Mouse (Mus musculus): ENCODE data around the gene Pcnx4. TPM values are rescaled to one million over a fixed set of nuclear protein-coding genes. Genes with fewer than 3 reads are reported as not detected.

The Pcnx4 gene
- 3.2 and 3.4 TPM in 2 replicates for polyA plus RNA-seq (2012; rRNA removed)

- WGBS = under 1% methylated on average over 45 of the region's 45 CpGs
- H3K4me3 ChIP-seq (ENCODE audit: insufficient read depth, low read depth, low read length) = peak within 1 kb of the TSS; percentile 82
- no peaks in the 10 kb centered on the region for H3K36me3 ChIP-seq (ENCODE audit: control insufficient read depth, insufficient read depth, low read length)
- no peaks in the 10 kb centered on the region for H3K27me3 ChIP-seq (replicated peaks; ENCODE audit: control insufficient read depth, insufficient read depth, low read length)
- peak; percentile 50 for TF ChIP-seq POLR2A (IDR thresholded peaks at IDR 0.05; ENCODE audit: low read depth, low read length)
- TF ChIP-seq CTCF (conservative IDR thresholded peaks at IDR 0.05; ENCODE audit: insufficient read depth, insufficient read length, low read depth, low read length) = no peak
- H3K27ac ChIP-seq (ENCODE audit: insufficient read depth, low read depth, low read length) = no peak within 1 kb of the TSS
- peak; percentile 97 for DNase-seq
- peaks cover 2% of the 10 kb centered on the region; the same call in 1 of the 2 replicates for H3K4me1 ChIP-seq (ENCODE audit: control insufficient read depth, insufficient read depth, low read length)
These were observed at the start of gene Pcnx4 for GRCm38 (mm10) chr12:72536021-72536597. Gene Pcnx4 (plus strand): TSS chr12:72536383.

DNA sequence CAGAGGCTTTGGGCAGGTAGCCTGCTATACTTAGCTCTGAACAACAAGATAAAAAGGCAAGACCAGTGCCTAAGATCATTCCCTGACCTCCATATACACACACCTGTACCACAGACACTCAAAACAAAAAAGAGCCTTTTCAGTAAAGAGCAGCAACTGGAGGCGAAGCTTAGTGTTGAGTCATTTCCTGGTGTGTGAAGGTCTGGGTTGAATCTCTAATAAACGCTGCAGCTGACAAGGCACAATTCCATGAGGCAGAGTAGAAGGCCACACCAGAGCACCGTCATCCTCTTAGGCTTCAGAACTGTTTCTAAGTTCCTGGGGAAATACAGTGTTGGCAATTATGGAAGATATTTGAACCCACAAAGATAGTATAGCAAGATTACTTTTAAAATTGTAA is 48.7 kb upstream of the Pcnx4 start:
- Histone ChIP-seq H3K4me1 (ENCODE audit: control insufficient read depth, insufficient read depth, low read length) (no peaks in the 10 kb centered on the region; the same call in 1 of the 2 replicates), H3K27ac (ENCODE audit: insufficient read depth, low read depth, low read length) (no peak overlapping the region), H3K4me3 (ENCODE audit: insufficient read depth, low read depth, low read length) (no peak overlapping the region), H3K36me3 (ENCODE audit: control insufficient read depth, insufficient read depth, low read length) (no peaks in the 10 kb centered on the region), H3K27me3 (replicated peaks; ENCODE audit: control insufficient read depth, insufficient read depth, low read length) (no peaks in the 10 kb centered on the region)
- 69% methylated on average over 3 of the region's 3 CpGs for WGBS
- TF ChIP-seq POLR2A (IDR thresholded peaks at IDR 0.05; ENCODE audit: low read depth, low read length) (no peak), CTCF (conservative IDR thresholded peaks at IDR 0.05; ENCODE audit: insufficient read depth, insufficient read length, low read depth, low read length) (no peak)
- no peak for DNase-seq

- Histone ChIP-seq H3K4me3 (ENCODE audit: insufficient read depth, low read depth, low read length) (no peak overlapping the region), H3K27me3 (replicated peaks; ENCODE audit: control insufficient read depth, insufficient read depth, low read length) (no peaks in the 10 kb centered on the region), H3K27ac (ENCODE audit: insufficient read depth, low read depth, low read length) (no peak overlapping the region), H3K36me3 (ENCODE audit: control insufficient read depth, insufficient read depth, low read length) (no peaks in the 10 kb centered on the region), H3K4me1 (ENCODE audit: control insufficient read depth, insufficient read depth, low read length) (no peaks in the 10 kb centered on the region; the same call in 1 of the 2 replicates)
- 57% methylated on average over 3 of the region's 3 CpGs for WGBS
- TF ChIP-seq POLR2A (IDR thresholded peaks at IDR 0.05; ENCODE audit: low read depth, low read length) (no peak), CTCF (conservative IDR thresholded peaks at IDR 0.05; ENCODE audit: insufficient read depth, insufficient read length, low read depth, low read length) (no peak)
- DNase-seq = peak; percentile 23
These were observed 46.2 kb upstream of the Pcnx4 start for GRCm38 (mm10) chr12:72489995-72490394.

- Histone ChIP-seq H3K27me3 (replicated peaks; ENCODE audit: control insufficient read depth, insufficient read depth, low read length) (no peaks in the 10 kb centered on the region), H3K27ac (ENCODE audit: insufficient read depth, low read depth, low read length) (no peak overlapping the region), H3K4me3 (ENCODE audit: insufficient read depth, low read depth, low read length) (no peak overlapping the region), H3K36me3 (ENCODE audit: control insufficient read depth, insufficient read depth, low read length) (no peaks in the 10 kb centered on the region), H3K4me1 (ENCODE audit: control insufficient read depth, insufficient read depth, low read length) (no peaks in the 10 kb centered on the region)
- DNase-seq = no peak
- 59% methylated on average over 3 of the region's 3 CpGs for WGBS
- TF ChIP-seq CTCF (conservative IDR thresholded peaks at IDR 0.05; ENCODE audit: insufficient read depth, insufficient read length, low read depth, low read length) = no peak
- no peak for TF ChIP-seq POLR2A (IDR thresholded peaks at IDR 0.05; ENCODE audit: low read depth, low read length)
These were observed 45.0 kb upstream of the Pcnx4 start for GRCm38 (mm10) chr12:72491063-72491719.

- H3K4me1 ChIP-seq (ENCODE audit: control insufficient read depth, insufficient read depth, low read length) = no peaks in the 10 kb centered on the region
- no peak overlapping the region for H3K4me3 ChIP-seq (ENCODE audit: insufficient read depth, low read depth, low read length)
- no peaks in the 10 kb centered on the region for H3K27me3 ChIP-seq (replicated peaks; ENCODE audit: control insufficient read depth, insufficient read depth, low read length)
- DNase-seq = no peak
- H3K36me3 ChIP-seq (ENCODE audit: control insufficient read depth, insufficient read depth, low read length) = no peaks in the 10 kb centered on the region
- 68% methylated on average over 12 of the region's 12 CpGs for WGBS
- TF ChIP-seq POLR2A (IDR thresholded peaks at IDR 0.05; ENCODE audit: low read depth, low read length) (no peak), CTCF (conservative IDR thresholded peaks at IDR 0.05; ENCODE audit: insufficient read depth, insufficient read length, low read depth, low read length) (no peak)
- H3K27ac ChIP-seq (ENCODE audit: insufficient read depth, low read depth, low read length) = no peak overlapping the region
These were observed 39.1 kb upstream of the Pcnx4 start for GRCm38 (mm10) chr12:72496866-72497600.

- Histone ChIP-seq H3K36me3 (ENCODE audit: control insufficient read depth, insufficient read depth, low read length) (no peaks in the 10 kb centered on the region), H3K4me1 (ENCODE audit: control insufficient read depth, insufficient read depth, low read length) (no peaks in the 10 kb centered on the region), H3K27ac (ENCODE audit: insufficient read depth, low read depth, low read length) (no peak overlapping the region), H3K27me3 (replicated peaks; ENCODE audit: control insufficient read depth, insufficient read depth, low read length) (no peaks in the 10 kb centered on the region), H3K4me3 (ENCODE audit: insufficient read depth, low read depth, low read length) (no peak overlapping the region)
- 60% methylated on average over 7 of the region's 7 CpGs for WGBS
- TF ChIP-seq POLR2A (IDR thresholded peaks at IDR 0.05; ENCODE audit: low read depth, low read length) (no peak), CTCF (conservative IDR thresholded peaks at IDR 0.05; ENCODE audit: insufficient read depth, insufficient read length, low read depth, low read length) (no peak)
- DNase-seq = no peak
These were observed 26.6 kb upstream of the Pcnx4 start for GRCm38 (mm10) chr12:72509606-72510005.

DNA sequence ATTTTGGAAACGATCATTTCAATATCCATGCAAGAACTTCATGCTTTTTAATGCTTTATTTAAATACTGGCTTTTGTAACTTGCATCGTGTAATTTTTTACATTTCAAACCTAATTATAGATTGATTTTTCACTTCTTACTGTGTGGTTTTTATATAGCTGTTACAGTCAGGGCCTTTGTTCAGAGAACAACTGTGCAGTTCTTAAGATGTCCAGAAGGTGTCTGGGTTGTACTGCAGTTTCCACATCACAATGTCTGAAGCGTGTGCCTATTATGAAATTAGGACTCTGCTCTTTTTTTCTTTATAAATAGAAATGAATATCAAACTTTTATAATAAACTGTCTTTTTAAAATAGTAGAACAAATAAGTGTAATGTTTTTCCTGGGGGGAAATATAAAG is 20.7 kb upstream of the Pcnx4 start:
- Histone ChIP-seq H3K4me1 (ENCODE audit: control insufficient read depth, insufficient read depth, low read length) (no peaks in the 10 kb centered on the region), H3K27ac (ENCODE audit: insufficient read depth, low read depth, low read length) (no peak overlapping the region), H3K36me3 (ENCODE audit: control insufficient read depth, insufficient read depth, low read length) (no peaks in the 10 kb centered on the region), H3K27me3 (replicated peaks; ENCODE audit: control insufficient read depth, insufficient read depth, low read length) (no peaks in the 10 kb centered on the region), H3K4me3 (ENCODE audit: insufficient read depth, low read depth, low read length) (no peak overlapping the region)
- peak; percentile 14 for DNase-seq
- no peak for TF ChIP-seq POLR2A (IDR thresholded peaks at IDR 0.05; ENCODE audit: low read depth, low read length)
- TF ChIP-seq CTCF (conservative IDR thresholded peaks at IDR 0.05; ENCODE audit: insufficient read depth, insufficient read length, low read depth, low read length) = no peak
- 66% methylated on average over 3 of the region's 3 CpGs for WGBS
